Mouse (Mus musculus) heart, adult 2 months (tissue): ENCODE measurements around the gene Slc16a3.

Source experiments
- CTCF ChIP-seq: fragments of 200-600 bp; IDR thresholded peaks from 2 replicates; pipeline ENCODE4 v1.8.1; 2022; ENCODE audit warnings: antibody characterized with exemption, mild to moderate bottlenecking, moderate library complexity
- EP300 ChIP-seq: fragments of 200-500 bp; IDR thresholded peaks from 2 replicates; pipeline ENCODE4 v1.6.1; 2011; ENCODE audit warnings: low read depth, low read length, control low read depth; ENCODE audit not compliant: insufficient read depth
- POLR2A ChIP-seq: fragments of 200-500 bp; IDR thresholded peaks from 2 replicates; pipeline ENCODE4 v1.6.1; 2011; ENCODE audit warnings: mild to moderate bottlenecking, low read depth, low read length, control low read depth; ENCODE audit not compliant: insufficient read depth

GRCm38 (mm10) chr11:120981661-120982060 lies 33.4 kb downstream of the Slc16a3 start:
- TF ChIP-seq POLR2A (no peak), EP300 (no peak), CTCF (no peak)
